Mouse (Mus musculus) lung, adult 18-20 months (tissue): ENCODE measurements around the gene Reep3.

Source experiments
- DNase-seq, 2 experiments: peaks; one replicate each; pipeline ENCODE4 v3.0.0; 2022; ENCODE audit warnings: mixed read lengths in 2 of 2

Gene Reep3

DNA sequence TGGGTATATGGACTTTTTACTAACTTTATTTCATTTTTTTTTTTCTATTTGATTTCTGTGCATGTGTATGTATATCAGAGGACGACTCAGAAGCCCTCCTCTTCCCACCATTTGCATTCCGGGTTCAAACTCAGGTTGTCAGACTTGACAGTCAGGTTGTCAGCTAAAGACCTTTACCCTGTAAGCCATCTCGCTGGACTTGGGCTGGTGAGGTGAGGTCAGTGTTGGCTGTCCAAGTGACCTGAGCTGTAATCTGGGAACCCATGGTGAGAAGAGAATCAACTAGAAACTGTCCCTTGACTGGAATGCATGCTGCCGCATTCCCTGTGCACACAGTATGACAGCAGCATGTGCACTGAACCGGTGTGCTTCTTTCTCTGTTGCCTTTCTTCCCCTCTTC lies 12.9 kb upstream of the Reep3 start:
- DNase-seq: no peak

DNA sequence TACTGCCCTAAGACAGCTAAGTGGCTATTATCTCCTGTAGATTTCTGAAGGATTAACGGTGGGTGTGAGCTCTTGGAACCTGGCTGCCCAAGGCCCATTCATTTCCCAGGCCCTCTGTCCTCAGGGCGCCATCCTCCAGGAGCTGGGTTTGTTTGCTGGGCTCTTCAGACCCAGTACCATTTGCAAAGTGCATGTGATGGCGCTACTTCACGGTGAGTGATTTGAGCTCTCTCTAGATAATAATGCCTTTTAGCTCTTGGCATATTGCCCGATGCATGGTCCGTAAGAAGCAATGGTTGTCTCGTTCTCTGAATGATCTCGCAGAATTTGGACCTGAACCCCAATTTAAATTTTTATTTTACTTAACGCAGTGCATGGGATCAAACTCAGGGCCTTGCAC lies 11.4 kb upstream of the Reep3 start:
- DNase-seq: no peak

DNA sequence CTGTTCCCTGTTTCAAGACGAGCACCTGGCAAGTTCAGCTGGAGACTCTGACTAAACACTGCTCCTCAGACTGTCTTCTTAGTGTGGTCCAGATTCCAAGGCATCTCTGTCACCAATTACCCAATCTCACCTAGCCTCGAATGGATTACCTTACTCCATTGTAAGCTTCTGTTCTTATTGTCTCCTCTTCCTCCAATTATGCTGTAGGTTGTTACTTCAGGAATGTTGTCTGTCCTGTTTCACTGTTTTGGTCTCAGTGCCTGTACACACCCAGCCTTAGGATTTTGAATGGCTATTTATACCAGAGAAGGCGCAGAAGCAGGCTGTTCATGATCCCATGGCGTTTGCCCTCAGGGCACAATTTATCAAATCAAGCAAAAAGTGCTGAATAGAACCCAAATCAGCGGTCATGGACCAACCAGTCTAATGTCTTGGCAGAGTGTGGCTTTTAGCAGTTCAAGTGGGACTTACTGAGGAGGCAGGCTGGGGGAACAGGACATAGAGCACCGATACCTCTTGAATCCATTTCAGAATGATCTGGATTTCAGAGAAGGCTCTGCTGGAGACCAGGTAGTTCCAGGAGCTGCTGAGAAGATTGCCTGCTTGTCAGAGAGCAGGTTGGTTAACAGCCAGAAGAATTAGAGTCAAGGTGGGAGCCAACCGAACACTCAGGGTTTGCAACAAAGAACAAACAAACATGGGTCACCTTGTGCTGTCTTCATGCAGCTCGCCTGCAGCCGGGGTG lies 10.4 kb upstream of the Reep3 start:
- DNase-seq: no peak

DNA sequence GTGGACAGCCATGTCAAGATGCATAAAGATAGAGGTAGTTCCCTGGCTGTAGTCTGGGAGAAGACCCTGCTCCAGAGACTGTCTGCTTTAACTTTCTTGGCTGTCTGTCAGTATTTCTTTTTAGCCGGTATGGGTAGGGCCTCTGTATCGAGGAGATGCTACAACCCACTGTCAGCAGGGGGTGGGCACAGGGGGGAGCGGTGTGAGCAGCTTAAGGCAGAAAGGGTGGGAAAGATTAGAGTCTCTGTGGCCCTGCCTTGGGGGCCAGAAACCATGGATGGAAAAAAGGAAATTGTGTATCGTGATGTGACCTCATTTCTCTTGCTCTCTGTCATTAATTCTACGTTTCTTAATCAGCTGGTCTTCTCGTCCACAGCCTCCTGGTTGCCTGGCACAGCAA lies 9.7 kb upstream of the Reep3 start:
- no peak for DNase-seq

DNA sequence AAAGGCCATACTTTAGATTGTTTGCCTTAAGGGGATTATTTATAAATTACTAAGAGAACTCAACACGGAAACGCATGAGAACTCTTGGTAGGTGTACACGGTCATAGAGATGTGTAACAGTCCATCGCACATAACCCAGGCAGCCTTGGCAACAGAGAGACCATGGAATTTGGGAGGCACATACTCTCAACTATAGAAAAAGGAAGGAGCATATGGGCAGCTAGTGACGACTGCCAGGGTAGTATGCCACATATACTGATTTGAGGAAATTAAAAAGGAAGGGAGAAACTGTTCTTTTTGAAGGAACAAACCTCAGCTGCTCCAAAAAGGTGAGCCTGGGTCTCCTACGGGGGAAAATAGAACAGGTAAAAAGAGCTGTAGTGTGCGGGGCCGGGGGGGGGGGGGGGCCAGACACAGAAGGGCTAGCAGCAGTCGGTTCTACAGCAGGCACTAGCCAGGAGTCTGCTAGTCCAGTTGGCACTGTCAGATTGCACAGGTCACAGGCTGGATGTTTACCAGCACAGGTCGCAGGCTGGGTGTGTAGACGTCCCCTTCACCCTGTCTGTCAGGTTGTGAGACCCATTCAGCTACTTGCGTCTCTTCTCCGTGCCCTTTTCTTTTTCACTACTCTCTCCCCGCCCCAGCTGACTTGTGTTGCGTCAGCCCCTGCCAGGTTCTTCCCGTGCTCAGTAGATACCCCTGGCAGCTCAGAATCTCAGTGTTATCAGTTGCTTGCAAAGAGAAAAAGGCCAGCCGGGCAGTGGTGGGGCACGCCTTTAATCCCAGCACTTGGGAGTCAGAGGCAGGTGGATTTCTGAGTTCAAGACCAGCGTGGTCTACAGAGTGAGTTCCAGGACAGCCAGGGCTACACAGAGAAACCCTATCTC lies 8.8 kb upstream of the Reep3 start:
- no peak for DNase-seq

DNA sequence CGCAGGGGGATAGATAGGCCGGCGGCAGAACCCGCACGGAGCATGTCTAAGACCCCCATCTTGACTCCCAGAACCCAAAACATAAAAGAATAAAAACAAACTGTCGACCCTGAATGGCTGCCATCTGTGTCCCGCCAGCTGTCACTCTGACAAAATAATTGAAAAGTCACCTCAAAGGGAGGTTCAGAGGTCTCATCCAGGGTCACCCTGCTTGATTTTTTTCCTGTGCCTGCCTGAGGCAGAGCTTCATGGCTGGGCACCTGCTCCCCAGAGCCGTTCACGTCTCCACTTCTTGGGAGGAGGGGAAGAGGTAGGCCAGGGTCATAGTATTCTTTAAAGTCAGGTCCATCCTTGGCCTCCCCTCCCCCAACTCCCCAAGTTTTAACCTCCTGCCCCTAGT lies 7.8 kb upstream of the Reep3 start:
- no peak for DNase-seq

DNA sequence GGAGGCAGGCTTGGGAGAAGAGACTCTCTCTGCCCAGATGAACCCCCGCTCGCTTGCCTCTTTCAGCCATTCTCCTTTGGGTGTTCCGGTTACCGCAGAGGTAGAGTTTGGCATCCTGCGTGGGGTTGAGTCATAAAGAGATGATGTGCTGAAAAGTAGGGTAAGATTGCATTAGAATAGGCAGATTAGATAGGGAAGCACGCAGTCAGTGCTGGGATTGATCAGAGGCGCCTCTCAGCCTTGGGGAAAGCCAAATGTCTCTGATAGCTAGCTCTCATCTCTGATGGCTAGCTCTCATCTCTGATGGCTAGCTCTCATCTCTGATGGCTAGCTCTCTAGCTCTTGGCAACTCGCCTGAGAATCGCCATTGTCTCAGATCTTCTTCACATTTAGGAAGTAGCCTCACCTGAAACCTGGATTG lies 4.1 kb upstream of the Reep3 start:
- no peak for DNase-seq

DNA sequence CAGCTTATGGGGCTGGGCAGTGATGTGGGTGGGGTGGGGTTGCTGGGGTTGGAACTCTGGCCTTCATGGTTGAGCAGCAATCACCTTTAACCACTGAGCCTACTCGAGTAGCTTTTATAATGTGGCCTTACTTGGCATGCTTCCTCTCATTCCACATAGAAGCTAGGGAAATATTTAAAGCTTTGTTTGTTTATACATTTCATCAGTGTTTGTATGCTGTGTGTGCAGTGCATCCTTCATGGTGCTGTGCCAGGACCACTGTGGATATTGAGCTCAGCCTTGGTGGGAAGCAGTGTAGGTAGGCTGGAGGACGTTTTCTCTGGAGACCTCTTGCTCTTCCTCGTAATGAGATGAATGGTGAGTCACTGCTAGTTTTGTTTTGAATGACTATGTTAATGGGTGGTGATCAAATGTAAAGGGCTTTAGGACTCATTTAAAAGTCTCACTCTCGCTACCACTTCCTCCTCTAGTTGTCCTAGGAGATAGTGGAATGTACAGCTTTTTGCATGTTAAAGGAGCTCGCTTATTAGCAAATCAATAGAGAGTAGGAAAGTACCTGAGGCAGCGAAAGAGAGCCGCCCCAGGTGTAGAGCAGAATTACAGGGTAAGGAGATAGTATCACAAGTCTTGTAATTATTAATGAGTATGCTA lies 3.4 kb upstream of the Reep3 start:
- no peak for DNase-seq

DNA sequence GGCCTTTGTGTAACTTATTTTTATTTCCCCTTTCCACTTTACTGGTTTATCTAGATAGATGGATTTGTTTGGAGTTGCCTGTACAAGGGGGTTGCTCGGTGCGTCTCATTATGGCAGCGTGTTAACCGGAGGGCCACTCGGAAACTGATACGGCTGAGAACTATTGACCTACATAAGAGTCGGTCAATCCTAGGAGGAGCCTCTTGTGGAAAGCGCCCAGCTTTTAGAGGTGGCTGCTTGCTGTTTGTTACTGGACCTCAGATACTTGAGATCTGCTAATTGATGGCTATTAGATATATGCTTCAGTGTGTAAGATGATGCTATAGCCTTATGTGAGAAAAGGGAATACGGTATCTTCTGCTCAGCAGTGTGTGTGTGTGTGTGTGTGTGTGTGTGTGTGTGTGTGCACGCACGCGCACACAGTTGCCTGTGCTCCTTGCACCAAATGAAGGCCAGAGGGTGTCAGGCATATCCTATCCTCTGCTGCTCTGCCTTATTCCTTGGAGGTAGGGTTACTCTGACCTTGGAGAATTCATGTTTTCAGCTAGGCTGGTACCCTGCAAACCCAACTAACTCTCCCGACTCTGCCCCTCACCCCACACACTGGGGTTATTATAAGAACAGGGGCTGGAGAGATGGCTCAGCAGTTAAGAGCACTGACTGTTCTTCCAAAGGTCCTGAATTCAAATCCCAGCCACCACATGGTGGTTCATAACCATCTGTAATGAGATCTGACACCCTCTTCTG lies 2.6 kb upstream of the Reep3 start:
- DNase-seq: no peak

DNA sequence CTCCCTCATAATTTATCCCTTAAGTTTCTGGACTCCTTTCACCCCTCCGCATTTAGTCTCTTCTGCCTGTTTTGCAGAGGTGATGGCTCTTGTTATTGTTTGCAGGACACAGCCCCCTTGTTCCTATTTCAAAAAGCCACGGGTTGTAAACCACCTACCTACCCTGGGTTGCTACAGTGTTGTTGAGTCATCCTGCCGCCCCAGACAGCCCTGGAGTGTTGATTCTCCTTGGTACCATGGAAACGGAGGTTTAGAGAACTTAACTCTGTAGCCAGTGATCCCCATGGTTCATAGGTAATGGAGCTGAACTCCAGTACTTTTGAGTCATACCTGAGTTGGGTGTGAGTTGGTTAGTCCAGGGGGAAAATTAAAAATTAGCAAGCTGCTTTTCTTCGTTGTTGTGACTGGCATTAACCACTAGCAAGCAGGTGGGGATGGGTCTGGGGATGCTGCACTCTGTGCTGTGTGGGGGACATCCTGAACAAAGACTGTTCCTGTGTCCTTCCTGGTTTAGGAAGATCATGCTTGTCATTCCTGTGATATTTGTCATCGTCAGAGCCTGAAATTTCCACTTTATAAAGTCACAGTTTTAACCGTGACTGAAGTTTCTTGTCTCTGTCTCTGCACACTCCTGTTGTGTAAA lies 1.8 kb upstream of the Reep3 start:
- DNase-seq: peak in 1 of 2 experiments; percentile 61

DNA sequence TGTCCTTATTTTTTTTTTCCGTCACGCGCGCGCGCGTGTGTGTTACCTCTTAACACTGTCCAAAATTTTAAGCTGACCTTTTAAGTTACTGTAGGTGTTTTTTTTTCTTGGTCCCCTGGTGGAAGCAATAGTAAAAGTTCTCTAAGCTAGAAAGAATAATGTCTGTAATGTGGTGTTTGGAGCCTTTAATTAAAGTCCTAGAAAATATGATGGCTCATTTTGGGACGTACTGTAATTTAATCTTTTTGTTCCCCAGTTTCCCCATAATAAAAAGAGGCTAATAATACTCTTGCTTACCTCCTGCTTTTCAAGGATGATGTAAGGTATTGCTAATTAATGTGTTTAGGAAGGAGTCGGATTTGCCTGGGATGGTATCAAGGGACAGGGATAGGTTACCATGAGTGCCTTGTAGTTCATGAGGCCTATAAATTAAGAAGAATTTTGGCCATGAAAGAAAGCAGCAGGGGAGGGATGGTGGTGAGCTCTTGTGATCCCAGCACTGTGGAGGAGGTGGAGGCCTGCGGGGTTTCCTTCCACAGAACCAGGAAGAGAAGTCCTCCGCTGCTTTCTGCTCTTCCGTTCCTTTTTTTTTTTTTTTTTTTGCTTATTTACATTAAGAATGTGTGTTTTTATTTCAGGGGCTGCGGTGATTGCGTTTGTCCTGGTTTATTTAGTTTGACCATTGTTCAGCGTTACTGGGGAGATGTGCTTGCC lies 849 bp upstream of the Reep3 start:
- no peak for DNase-seq

DNA sequence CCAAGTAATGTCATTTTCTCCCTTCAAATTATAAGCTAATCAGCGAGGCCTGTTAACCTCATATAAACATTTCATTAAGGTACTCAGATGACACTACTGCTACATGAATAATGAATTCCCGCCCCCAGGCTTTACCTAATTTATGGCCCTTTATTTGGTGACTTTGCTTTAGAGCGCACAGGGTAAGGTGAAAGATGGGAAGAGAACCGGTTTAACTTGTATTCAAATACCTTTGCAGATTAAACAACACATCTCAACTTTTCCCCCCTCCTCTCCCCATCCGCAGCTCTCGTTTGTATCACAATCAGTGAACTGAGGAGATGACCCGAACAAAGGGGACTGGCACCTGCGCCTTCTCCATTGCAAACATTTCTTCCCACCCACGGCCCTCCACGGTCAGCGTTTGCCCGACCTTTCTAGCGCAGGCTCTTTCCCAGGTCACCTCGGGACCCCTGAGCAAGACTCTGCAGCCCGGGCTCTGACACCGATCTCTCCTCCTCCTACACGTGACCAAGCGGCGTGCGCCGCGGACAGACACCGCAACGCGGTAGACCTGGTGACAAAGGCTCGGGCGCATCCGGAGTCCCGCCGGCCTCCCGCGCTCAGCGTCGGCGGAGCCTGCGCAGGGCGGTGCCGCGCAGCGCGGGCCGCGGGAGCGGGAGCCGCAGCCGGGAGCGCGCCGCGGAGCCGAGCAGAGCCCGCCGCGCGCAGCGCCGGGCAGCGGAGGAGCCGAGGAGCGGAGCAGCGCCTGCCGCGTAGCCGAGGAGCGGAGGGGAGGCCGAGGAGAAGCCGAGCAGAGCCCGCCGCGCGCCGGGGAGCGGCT lies 736 bp downstream of the Reep3 start, which contains the start of gene Jmjd1c:
Gene Jmjd1c (plus strand): TSS at position 328 of the 823 bp plus-strand sequence.
- DNase-seq: peak; percentile 77 to 80

DNA sequence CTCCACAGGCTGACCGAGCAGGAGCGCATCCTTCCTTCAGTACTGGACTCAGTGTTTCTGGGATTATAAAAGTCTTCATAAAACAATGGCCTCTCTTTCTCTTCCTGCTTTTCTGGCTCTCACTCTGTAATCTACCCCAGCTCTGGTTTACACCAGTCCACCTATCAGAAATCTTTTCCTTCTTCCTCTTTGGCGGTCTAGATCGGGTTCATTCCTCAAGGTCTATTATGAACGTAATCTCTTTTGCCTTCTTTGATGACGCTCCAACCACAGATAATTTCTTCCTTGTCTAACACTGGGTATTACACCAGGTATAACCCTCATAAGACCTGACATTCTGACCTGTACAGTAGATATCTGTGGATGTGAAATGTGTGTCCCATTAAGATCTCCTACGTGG lies 1.8 kb downstream of the Reep3 start:
- no peak for DNase-seq

DNA sequence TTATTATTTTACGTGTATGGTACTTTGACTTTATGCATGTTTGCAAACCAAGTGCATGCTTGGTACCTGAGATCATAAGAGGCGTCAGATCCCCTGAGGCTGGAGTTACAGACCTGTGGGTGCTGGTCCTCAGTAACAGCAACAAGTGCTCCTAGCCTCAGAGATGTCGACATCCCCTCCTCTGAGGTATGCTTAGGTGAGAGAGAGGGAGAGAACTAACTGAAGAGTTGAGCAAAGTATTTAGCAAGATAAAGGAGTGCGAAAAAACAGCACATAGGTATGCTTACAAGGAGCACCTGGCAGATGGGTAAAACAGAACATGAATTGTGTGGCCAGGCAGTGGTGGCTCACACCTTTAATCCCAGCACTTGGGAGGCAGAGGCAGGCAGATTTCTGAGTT lies 6.1 kb downstream of the Reep3 start:
- DNase-seq: no peak

DNA sequence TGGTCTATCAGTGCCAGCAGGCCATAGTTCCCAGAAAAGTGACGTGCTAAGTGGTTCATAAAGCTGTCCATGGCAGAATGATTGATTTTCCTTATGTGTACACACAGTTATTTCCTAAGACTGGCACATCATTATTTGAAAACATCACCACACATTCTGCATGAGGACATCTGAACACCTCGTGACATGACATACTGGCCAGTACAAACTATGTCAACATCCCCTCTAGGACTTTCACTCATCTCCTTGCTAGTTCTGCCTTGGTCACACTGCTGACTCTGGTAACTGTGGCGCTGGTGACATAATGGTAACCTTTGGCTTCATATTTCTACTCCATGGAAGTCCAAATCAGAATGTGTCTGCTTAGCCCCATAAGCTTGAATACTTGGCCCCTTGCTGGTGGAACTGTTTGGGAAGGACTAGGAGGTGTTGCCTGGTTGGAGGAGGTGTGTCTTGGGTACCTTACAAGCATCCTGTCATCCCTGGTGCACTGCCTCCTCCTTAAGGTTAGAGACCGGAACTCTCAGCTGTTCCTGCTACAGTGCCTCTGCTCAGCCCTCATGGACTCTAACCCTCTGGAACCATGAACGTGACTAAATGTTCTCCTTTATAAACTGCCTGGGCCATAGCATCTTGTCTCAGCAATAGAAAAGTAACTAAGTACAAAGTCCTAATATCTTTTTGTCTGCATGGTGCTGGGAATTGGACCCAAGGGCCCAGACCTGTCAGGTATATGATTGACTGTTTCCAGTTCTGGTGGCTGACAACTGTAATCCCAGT lies 9.1 kb downstream of the Reep3 start:
- no peak for DNase-seq

DNA sequence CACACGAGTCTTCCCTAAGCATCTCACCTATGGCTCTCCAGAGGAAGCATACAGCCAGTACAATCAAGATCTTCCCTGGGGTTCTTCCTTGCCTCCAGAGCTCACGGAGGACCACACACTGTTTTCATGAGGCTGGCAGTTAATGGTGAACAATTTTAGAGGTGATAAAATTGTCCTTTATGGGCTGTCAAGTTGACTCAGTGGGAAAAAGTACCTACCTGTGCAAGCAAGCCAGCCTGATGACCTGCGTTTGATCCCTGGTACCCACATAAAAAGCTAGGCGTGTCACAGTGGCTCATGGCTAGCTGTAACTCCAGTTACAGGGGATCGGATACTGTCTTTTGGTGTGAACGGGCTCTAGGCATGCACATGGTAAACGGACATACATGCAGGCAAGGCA lies 10.8 kb downstream of the Reep3 start:
- DNase-seq: no peak

DNA sequence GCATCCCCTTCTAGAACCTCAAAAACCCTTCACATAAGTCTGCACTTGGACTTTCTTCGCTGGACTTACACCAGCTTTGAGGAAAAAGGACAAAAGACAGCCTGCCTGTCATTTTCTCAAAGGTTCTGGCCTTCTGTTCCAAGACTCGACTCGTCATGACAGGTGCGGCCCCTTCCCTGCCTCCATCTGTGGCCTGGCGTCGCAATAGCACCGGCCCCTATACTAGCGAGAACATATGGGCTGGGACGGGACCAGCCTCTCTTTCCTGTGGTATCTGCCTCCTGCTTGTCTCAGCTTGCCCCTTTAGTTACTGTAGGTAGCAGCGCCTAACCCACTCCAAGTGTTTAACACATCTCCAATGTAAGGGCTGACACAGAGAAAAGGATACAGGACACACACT lies 11.6 kb downstream of the Reep3 start:
- DNase-seq: no peak

DNA sequence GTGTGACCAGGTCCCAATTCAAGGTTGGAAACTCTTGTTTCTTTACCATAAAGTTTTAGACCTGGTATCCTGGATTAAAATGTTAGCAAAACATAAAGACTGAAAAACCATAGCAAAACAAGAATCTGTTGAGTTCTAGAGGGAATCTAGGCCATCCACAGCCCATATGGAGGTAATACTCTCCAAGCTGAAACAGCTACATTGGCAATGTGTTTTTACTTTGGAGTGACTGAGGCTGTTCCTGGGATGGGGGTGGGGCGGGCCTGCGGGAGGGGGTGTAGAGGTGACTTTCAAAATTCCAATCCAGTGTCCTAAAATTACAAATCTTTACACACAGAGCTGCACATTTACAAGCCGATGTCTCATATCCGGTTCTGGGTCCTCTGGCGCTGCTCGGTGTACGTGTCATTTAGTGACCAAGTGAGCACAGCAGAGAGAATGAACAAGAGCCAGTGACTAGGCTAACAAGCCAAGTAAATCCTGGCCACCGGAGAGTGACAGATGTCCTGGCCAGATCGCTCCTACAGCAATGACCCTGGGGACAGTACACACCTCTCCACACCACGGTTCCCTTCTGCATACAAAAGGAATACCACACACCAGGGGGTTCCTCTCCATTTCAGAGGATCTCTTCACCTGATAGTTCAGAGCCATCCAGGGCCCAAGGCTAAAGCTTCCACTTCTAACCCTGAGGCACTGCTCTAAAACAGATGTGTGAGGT lies 13.1 kb downstream of the Reep3 start:
- DNase-seq: no peak

DNA sequence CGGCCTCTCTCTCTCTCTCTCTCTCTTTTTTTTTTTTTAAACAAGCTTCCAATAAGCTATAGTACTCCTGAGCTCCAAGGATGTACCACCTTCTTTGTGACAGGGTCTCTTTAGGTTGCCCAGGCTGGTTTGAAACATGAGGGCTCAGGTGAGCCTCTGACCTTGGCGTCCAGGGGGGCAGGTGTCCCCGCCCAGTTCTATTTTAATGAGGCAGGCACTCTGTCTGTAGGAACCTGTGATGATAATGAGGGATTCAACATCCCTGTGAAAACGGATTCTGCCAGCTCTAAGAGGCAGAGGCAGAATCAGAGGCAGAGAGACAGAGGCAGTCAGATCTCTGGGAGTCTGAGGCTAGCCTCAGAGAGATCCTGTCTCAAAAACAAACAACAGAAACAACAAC lies 14.2 kb downstream of the Reep3 start:
- no peak for DNase-seq
